Mouse (Mus musculus) spleen, adult 12 weeks (tissue): ENCODE results near the gene Foxn3.

Source experiments
- DNase-seq: peaks from one replicate; pipeline ENCODE4 v3.0.0; 2022; ENCODE audit warnings: low spot score

Gene Foxn3

DNA sequence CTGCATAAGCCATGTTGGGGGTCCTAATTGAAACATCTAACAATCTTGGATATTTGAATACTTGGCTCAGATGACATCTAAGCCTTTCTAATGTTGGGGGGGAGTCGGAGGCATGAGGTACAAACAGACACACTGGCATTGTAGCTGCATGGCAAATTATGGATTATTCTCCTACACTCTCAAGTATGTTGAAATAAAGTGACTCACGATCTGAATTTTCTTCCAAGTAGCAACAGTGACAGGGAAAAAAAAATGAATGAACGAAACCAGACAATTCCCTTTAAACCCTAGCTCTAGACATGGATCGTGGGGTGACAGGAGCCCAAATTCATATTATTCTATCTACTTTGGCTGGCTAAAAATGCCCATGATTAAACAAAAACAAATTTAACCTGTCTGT lies 178.3 kb downstream of the Foxn3 start:
- no peak for DNase-seq

DNA sequence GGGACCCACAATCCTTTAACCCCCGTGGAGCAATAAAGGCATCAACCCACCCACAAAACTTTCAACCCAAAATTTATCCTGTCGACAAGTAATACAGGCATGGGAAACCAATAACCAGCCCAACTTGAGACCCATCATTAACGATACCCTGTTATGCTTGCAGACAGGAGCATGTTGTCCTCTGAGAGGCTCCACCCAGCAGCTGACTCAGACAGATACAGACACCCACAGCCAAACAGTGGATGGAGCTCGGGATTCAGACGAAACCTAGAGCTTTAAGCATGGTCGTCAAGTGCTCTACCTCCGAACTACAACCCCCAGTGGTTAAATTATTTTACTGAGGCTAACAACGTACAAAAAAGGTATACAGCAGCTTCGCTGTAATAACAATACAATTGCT lies 182.1 kb downstream of the Foxn3 start:
- no peak for DNase-seq

DNA sequence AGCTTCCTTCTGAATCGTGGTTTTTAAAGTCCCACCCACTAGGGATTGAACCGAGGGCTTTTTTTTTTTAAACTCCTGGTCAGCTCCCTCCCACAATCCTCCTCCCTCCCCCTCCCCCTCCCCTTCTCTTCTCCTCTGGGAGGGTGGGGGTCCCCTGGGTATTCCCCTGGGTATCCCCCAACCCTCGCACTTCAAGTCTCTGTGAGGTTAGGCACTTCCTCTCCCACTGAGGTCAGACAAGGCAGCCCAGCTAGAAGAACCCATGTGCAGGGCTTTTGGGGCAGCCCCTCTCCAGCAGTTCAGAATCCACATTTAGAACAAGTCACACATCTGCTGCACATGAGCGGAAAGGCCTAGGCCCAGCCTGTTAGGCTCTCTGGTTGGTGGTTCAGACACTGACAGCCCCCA lies 182.5 kb downstream of the Foxn3 start:
- DNase-seq = peak; percentile 32

DNA sequence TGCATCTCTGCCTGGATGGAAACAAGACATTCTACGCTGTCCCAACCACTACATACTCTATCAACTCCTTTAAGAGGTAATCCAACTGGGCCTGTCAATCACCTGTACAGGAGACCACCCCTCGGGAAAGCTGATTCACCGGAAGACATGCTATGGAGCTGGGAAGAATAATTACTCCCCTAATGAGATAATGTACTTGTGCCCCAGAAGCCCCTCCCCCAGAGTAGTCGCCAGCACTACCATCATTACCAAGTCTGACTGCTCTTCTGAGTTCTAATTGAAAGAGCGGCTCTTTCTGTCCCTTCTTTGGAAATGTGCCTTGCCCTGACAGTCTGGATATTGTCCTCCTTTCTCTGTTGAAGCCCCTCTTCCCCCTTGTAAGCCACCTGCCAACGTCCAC lies 183.3 kb downstream of the Foxn3 start:
- DNase-seq = no peak

DNA sequence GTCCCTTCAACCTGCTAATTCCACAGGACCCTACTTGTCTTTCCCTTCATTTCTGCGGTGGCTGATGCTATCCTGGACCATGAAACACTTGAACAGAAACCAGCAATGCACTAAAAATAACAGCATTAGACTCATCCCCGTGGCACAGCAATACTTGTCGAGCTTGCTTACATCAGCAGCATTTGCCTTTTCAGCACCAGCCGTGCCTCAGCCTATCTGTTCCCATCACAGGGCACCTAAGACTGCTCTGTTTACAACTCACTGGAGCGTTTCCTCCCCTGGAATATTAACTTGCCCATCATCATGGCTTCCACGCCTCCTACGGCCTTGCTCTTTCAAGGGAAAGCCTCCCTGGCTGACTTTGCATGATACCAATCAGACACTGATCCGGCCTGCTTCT lies 185.1 kb downstream of the Foxn3 start:
- DNase-seq = no peak

DNA sequence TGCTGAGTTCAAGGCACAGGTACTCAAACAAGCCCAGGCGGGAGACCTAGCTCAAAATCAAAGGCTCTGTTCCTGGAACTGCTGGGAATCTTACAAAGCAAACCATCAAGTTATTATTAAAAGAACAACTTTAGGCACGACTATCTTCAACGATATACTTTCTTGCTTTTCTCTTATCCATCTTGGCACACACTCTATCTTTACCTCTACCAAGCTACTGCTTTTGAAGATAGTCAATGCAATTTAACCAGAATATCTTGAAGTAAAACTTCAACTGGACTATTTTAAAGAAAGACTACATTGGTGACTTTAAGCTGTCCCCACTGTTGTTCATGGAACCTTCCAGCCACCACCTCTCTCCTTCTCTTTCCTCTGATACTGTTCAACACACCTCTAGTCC lies 185.7 kb downstream of the Foxn3 start:
- no peak for DNase-seq

DNA sequence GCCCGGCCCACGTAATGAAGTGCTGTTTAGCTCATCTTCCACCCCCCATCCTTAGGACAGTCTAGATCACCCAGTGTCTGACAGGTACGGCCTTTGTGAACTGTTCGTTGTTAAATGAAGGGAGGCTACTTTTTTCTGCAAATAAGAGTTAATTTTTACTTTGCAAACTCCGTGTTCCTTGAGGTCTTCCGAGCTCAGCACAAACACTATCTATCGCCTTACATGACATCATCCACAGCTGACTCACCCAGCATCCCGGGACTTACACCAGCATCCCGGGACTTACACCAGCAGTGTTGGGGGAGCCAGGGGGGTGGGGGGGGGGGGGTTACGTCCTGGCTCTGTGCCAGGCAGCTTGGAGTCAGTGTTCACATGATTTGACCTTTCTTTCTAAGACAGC lies 186.3 kb downstream of the Foxn3 start:
- no peak for DNase-seq

DNA sequence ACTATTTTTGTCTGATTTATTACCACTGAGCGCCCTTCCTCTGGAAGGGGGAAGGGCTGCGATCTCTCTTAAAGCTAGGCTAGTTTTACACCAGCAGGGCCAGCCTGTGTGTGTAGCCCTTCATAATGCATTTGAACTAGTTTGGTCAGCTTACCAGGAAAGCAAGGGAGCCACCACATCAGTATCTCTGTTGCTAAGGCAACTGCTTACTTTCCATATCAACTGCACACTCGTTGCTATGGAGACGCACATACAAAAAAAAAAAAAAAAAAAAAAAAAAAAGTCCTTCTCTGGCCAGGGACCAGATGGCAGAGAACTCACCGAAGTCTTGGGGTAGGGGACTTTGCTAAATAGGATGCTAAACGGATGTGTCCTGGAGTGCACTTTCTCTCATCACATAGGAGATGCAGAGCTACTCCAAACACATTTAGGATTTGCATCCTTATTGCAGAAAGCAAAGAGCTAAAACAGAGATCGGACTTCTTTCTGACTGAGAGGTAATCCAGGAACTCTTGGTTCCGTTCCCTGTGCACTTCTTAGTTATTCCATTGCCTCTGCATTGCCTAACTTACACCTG lies 187.4 kb downstream of the Foxn3 start:
- DNase-seq = no peak

DNA sequence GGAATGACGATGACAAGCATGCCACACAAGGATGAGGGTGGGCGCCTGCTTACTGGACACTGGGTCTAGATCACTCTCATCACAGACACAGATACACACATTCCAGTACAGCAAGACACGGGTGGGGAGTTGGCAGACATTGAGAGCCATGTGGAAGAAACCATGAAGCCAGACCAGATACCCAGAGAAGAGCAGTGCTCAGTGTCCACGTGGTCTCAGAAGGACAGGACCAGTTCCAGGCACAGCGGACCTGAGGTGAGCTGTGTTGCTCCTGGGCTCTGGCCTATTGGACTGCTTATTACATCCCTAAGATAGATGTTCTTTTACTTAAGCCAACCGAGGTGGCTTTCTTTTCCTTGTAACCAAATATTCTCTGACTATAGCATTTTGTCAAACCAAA lies 188.0 kb downstream of the Foxn3 start:
- DNase-seq = no peak

DNA sequence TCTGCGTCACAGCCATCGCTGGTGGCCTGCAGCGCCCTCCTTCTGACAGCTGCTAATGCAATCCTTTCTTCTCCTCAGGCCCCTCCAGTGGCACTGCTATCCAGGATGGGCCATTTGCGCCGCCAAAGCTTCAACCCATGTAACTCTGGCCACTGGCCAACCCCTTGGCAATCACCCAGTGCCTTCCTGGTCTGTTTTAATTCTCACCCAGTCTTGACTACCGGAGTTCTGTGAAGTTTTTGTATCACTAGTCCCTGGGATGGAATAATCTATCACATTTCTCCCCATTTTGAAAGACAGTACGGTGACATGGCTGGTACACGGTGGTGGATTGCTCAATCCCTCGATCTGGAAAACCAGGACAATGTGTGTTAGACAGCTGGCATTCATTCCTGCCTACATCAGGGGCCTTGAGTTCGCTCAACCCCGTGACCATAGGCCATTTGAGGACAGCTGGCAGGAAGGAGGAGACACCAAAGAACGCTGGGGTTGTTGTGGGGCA lies 189.2 kb downstream of the Foxn3 start:
- DNase-seq = no peak

DNA sequence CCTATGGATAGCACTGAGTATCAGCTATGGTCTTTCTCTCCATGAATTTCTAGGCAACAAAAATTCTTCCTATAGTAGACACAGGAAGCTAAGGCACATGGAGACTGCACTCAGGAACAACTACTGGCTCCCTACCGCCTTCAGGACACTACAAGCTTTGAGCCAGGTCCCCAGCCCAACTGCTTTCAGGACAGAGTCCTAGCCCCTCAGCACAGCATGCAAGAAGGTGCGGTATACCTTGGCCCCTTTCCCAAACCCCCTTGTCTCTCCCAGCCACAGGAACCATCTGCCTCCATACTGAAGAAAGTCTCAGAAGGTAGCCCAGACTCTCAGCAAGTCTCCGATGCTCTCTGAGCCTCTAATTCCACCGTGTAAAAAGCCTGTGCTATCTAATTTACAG lies 189.8 kb downstream of the Foxn3 start:
- DNase-seq = no peak

DNA sequence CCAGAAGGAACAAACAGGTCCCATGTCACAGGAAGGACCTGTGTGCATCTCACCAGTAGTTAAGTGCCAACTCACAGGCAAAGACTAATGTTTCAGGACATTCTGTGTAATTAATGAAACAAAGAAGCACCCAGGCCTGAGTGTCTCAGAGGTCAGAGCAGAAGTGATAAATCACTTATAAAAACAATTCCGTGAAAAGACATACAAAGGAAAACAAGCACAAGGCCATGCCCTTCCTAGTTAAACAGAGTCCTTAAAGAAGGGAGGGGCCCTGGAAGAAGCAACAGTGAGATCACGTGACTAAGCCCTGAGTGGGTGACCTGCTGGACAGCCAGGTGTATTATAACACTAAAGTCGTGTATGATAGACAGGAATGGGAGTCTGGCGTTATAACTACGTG lies 191.9 kb downstream of the Foxn3 start:
- DNase-seq = no peak

DNA sequence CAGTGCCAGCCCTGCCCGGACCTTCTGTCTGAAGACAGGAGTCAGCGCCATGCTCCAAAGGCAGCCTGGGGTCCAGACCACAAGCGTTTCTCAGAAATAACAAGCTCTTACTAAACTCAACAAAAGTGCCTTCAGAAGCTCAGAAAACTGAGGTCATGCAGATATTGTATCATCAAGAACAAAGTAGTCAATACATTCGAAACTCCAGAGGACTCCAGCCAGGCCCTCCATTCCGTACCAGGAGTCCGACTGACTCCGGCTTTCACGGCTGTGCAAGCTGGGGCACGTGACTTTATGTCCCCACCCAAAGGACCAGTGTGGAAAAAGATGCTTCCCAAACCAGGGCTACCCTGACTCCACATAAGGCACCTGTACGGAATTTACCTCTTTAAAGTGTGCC lies 195.1 kb downstream of the Foxn3 start:
- no peak for DNase-seq

DNA sequence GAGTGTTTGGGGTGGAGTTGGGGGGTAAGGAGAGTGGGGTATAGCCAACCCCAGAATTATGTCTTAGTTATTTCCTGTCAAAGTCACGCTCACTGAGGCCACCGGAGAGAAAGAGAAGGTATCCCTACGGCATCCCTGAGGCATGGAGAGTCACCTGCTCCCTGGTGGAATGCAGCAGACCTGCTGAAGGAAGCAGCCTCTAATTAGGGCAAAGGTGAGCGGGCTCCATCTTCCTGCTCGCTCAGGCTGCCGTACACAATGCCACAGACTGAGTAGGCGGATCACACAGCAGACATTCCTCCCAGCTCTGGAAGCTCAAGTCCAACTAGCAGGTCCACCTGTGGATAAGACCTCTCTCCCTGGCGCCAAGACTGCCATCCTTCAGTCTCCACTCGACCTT lies 197.4 kb downstream of the Foxn3 start:
- DNase-seq = no peak

DNA sequence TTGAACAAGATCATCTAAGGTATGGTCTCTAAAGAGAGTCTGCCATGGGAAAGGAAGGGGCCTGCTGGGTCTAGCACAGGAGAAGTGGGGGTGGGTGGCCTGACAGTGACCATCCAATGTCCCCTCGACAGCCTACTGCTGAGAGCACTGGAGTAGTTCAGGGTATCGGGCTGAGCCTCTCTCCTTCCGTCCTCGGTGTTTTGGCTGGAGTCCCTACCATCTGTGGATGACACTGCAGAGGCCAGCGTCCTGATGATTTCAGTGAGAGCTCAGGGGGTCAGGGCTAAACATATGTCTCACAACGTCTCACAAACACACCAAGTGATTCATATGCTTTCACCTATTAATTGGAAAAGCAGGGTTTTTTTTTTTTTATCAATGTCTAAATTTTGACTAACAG lies 199.2 kb downstream of the Foxn3 start:
- DNase-seq = no peak

DNA sequence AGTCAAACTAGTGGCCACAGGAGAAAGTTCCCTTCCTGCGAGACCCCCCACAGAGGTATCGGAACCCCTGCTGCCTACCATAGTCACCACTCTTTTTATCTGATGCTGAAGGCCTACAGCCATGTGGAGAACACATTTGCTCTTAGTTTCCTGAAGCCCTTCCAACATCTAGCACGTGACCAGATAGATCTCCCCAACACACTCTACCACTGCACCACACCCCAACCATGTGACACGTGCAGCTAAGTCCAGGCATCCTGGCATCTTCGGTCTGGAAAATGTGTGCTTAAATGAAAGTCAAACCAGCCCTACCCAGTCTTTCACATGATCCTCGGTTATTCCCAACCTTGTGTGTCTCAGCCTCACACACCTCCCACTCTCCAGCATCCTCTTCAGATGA lies 200.4 kb downstream of the Foxn3 start:
- no peak for DNase-seq

DNA sequence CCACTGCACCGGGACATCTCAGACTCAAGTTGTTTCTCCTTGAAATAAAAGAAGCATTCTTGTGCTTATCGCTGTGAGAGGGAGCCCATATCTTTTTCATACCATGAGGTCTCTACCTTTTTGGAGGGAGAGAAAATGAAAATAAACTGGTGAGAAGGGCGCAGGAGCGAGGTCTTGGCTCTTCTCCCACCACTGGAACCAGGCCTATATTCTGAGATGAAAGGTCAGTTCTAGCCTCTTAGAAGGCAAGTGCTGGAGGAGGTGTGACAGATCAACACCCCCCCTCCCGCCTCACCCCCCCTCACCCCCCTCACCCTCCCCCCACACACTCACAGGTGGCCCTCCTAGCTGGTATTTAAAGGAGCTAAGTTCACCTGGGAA lies 201.6 kb downstream of the Foxn3 start:
- no peak for DNase-seq

DNA sequence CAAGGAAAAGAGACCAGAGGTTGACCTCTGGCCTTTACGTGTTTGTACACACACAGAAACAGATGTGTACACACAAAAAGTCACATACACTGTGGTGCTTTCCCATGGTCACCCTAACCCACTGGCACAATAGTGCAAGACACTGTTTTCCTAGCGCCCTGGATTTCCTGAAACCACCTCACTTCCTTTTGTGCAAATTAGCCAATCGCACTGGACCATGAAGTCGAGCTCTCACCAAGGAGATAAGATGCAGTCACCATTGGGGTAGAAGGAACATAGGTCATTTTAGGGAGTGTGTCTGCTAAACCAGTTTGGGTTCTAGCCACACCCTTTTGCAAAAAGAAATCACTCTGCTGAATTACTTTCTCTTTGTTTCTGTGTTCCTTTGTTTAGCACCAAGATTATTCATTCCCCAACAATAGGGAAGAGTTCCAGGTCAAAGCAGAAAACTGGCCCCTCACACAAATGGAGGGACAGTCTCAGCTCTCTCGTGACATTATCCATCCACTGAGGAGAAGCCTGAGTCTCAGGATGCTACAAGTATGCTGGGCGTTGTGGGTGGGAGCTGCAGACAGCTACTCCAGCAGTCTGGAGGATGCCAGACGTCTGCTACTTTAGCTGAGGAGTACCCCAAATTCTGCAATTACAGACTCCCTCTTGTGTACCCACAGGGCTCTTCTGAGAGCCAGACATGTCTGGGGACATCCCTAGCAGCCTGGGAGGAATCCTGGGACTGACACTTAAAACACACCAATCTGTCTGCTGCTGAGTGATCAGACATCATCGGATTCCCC lies 202.2 kb downstream of the Foxn3 start:
- no peak for DNase-seq

DNA sequence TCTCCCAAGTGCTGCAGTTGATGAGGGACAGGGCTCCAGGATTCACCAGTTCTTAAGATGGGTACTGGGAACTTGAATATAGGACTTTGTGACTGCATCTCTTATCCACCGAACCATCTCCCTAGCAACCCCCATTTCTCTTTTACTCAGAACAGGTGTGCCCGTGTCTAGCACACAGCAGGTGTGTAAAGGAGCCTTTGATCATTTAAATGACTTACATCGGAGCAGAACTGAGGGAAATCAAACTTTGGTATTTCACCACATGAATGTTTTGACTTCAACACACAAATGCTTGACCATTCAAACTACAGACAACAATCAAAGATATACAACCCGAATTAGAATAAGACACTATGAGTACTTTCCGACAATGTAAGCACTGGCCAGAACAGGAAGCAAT lies 204.7 kb downstream of the Foxn3 start:
- no peak for DNase-seq

DNA sequence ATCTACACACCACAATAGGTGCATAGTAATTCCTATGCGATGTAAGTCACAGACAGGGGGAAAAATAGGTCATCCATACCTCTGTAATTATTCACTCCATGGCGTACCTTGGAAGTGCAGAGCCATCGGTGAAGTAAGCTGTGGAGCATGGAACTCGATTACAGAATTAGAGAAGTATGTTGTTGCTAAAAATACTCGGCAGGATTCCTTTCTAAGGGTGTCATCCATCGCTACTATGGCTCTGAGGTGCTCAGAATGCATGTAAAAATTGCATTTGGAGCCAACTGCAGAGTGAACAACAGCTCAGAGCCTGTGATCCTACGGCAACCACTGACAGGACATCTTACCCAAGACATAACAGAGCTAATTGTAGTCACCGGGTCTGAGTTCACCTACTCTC lies 206.7 kb downstream of the Foxn3 start:
- DNase-seq = no peak

DNA sequence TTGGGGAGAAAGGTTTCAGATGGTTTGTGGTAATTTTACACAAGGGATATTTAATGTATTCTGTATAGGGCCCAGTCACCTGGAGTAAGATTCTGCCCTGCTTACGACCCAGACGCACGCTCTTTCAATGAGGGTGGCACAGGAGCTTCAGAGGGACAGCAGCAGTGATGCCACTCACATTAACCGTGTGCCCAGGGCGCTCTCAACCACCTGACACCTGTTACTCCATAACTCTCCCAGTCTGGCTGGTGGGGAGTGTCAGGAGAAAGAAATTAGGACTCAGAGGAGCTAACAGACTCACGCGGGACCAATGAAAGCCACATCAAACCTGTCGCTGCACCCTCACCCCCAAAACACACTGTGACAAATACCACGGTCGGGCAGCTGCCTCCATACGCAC lies 209.7 kb downstream of the Foxn3 start:
- no peak for DNase-seq

DNA sequence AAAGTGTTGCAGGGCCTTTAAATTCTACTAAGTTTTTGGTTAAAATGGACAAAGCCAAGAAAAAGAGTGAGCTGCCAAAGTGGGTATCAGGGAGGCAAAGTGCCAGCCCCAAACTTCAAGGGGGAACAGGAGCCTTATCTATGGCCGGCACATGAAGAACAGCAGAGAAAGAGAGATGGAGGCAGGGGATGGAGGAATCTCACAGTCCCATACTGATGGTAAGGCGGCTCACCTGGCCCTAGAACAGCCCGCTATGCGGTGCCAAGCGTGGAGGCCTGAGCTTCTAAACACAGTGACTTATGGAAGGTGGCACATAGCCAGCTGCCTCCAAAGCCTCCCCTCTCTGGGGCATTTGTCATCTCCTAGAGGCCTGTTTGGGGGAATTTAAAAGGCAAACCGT lies 210.8 kb downstream of the Foxn3 start:
- DNase-seq = peak; percentile 15

DNA sequence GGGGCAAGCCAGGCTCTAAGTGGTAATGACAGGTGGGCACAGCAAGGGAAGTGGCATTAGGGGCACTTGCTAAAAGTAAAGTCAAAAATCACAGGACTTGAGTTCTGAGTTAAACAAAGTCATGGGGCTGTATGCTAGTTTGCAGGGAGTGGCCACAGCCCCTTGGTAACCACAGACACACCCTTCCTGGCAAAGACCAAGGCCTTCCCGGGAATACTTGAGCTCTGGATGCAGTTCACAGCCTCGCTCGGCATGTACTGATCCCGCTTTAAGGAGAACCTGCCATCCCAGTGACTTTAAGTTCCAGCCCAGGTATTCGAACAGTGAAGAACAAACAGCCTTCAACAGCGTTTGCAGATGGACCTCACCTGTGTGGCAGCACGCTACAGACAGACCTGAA lies 211.2 kb downstream of the Foxn3 start:
- DNase-seq = no peak

DNA sequence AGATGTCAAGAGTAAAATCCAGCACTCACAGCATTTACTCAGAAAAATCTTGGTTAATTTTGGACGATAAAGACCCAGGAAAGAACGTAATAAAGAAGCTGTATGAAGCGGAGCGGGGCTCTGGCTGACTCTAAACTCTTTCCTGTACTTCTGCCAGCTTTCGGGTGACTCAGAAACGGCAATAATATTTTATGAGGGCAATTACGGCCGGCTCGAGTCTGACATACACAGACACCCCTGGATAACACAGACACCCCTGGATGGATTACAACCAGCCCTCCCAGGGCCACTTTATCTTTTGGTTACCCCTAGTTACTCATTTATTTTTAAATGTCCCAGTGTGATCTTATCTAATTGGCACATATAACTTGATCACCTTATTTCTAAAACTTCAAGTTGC lies 211.7 kb downstream of the Foxn3 start:
- DNase-seq = no peak
